Mouse (Mus musculus) spleen, adult 2 months (tissue): ENCODE measurements at regions not wholly inside any gene's neighbourhood (a gene's known extent, or its start where the extent isn't known, plus 50 kb on each side); places are given as distances from the start of the nearest gene placed in this dataset.
"Not testable (repeated sequence)": the region's sequence is repeated elsewhere in the genome, so short reads cannot be mapped to it uniquely, and the experiment has no call there.

Experiments
- CTCF ChIP-seq: fragments of 200-500 bp; IDR thresholded peaks from 2 replicates; pipeline ENCODE4 v1.5.1; 2011; ENCODE audit warnings: mild to moderate bottlenecking, inconsistent platforms; ENCODE audit not compliant: insufficient read depth, insufficient read length, insufficient replicate concordance; ENCODE audit errors: extremely low read depth
- POLR2A ChIP-seq: fragments of 200-500 bp; IDR thresholded peaks from 2 replicates; pipeline ENCODE4 v1.6.1; 2011; ENCODE audit warnings: low read depth, low read length, inconsistent platforms

DNA sequence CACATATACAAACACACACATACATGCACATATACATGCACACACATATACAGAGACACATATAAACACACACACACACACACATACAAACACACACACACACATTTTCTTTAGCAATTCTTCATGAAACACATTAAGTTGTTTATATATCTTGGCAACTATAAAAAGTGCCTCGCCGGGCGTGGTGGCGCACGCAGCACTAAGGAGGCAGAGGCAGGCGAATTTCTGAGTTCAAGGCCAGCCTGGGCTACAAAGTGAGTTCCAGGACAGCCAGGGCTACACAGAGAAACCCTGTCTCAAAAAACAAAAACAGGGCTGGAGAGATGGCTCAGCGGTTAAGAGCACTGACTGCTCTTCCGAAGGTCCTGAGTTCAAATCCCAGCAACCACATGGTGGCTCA is 214.4 kb upstream of the Klf3 start:
- TF ChIP-seq POLR2A, CTCF: not testable (repeated sequence)
